Mouse (Mus musculus) gastrocnemius, adult 2 months (tissue): ENCODE measurements at regions not wholly inside any gene's neighbourhood (a gene's known extent, or its start where the extent isn't known, plus 50 kb on each side); places are given as distances from the start of the nearest gene placed in this dataset.

Experiments used
- DNase-seq: peaks from one replicate; pipeline ENCODE4 v3.0.0; 2022
- H3K27ac ChIP-seq: fragments of 200-600 bp; 2 replicates; pipeline ENCODE4 v1.8.1; 2022; ENCODE audit warnings: mild to moderate bottlenecking
- H3K4me3 ChIP-seq: fragments of 200-600 bp; 2 replicates; pipeline ENCODE4 v1.8.1; 2022; ENCODE audit warnings: mild to moderate bottlenecking, moderate library complexity
- CTCF ChIP-seq: fragments of 200-600 bp; IDR thresholded peaks from 2 replicates; pipeline ENCODE4 v1.8.1; 2022; ENCODE audit warnings: antibody characterized with exemption, mild to moderate bottlenecking, moderate library complexity
- intact Hi-C: fragments of 180-260 bp; cut with DNase I; formaldehyde crosslinking; loops from one replicate; pipeline ENCODE4 v1.15.1; 2025

DNA sequence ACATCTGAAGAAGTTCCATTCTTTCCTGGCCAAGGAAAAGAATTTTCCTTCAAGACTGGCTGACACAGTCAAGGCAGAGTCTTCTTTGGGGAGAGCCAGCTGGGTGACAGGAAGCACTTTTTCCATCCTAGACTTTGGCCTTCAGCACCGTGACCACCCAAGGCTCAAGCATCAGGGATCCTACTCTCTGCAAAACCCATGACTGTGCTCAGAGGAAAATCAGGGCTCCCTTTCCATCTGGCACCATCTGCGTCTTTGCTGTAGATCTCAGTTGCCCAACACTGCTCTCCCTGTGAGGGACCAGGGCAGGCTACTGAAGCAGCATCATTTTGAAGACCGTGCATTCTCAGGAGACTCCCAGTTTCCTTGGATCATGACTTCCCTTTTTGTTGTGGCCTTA is 51.1 kb upstream of the 1700012B07Rik start:
- peak; percentile 53 for DNase-seq
- H3K27ac ChIP-seq: peak overlapping the region; percentile 73
- intact Hi-C loops: no loop called here
- no peak overlapping the region for H3K4me3 ChIP-seq
- TF ChIP-seq CTCF: no peak
